Mouse (Mus musculus): ENCODE data around the gene Manbal.

Manbal gene

GRCm38 (mm10) chr2:157434041-157434440 is 66.6 kb downstream of the Manbal start:
- no peak for DNase-seq (ENCODE audit: low read depth, low spot score)

GRCm38 (mm10) chr2:157434497-157434896 is 67.1 kb downstream of the Manbal start:
- DNase-seq (ENCODE audit: low read depth, low spot score) = no peak

GRCm38 (mm10) chr2:157436496-157436895 is 69.1 kb downstream of the Manbal start:
- no peak for DNase-seq (ENCODE audit: low read depth, low spot score)

- DNase-seq (ENCODE audit: low read depth, low spot score) = no peak
These were observed 69.7 kb downstream of the Manbal start for GRCm38 (mm10) chr2:157437123-157437522.

GRCm38 (mm10) chr2:157441363-157441762 is 74.0 kb downstream of the Manbal start:
- DNase-seq (ENCODE audit: low read depth, low spot score) = no peak

Data from 3T3-L1 (cell line).